Mouse (Mus musculus) bone marrow, adult 2 months (tissue): ENCODE measurements around the gene Crcp.

Experiments
- CTCF ChIP-seq: fragments of 200-500 bp; IDR thresholded peaks from 2 replicates; pipeline ENCODE4 v1.5.1; 2011; ENCODE audit warnings: low read length, control low read depth; ENCODE audit not compliant: control insufficient read depth, insufficient read depth
- POLR2A ChIP-seq: fragments of 200-500 bp; IDR thresholded peaks from 2 replicates; pipeline ENCODE4 v1.6.1; 2011; ENCODE audit warnings: low read depth, mild to moderate bottlenecking, control low read depth, low read length, borderline replicate concordance; ENCODE audit not compliant: control insufficient read depth

DNA sequence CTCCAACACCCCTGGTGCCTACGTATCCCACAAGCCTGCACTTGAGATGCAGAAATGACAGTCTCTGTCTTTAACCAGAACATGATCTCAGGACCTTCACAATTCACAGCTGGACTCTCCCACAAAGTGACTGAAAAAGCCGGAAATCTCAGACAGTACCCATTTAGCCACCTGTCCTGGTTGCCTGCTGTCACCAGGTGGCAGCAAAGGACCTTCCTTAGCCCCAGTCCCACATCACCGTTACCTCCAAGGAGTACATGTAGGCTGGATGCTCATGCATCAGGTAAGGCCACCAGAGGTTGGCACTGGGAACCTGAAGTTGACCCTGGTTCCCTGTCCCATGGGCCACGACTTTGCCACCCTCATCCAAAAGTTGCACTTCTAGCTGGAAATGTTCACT lies 30.0 kb upstream of the Crcp start:
- TF ChIP-seq POLR2A (no peak), CTCF (peak; percentile 94)
